Mouse (Mus musculus): ENCODE measurements around the gene Grik4.

DNA sequence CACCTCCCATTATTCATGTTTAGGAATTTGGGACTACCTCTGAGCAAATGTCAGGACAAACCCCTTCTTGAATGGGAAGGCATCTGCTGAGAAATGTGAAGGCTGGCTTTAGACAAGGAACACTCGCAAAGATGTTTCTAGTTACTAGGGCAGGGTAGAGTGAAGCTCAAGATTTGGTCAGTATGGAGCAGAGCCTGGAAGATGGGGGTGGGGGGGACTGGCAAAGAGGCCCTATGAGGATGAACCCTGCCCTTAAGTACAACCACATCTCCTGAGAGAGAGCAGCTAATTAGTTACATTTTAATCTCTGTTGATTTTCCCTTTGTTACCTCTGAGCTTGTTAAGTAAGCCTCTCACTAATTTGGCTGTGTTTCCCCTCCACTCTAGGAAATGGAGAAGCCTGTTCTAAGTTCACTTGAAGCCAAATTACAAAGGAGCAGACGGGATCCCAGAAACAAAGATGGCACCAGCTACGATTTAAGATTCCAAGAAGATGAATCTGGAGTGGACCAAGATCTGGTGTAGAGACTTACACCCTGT, 439.3 kb downstream of the Grik4 start:
- TF ChIP-seq POLR2A (IDR thresholded peaks at IDR 0.05; ENCODE audit: low read depth, low read length) (no peak), CTCF (IDR thresholded peaks at IDR 0.05; ENCODE audit: extremely low read depth, insufficient read length, insufficient replicate concordance, low read depth, low read length) (no peak)
